Mouse (Mus musculus): Measurements from ENCODE around the gene Serpina9.
"Not testable (repeated sequence)": the region's sequence is repeated elsewhere in the genome, so short reads cannot be mapped to it uniquely, and the experiment has no call there.

The Serpina9 gene

GRCm38 (mm10) chr12:103989514-103989767 lies 24.1 kb downstream of the Serpina9 start:
- DNase-seq (ENCODE audit: low read depth): no peak

- DNase-seq (ENCODE audit: low read depth): no peak
These were observed 24.6 kb downstream of the Serpina9 start for GRCm38 (mm10) chr12:103988754-103989513.

- DNase-seq (ENCODE audit: low read depth): no peak
These were observed 27.7 kb downstream of the Serpina9 start for GRCm38 (mm10) chr12:103985868-103986267.

- DNase-seq (ENCODE audit: low read depth): peak; percentile 19
These were observed 28.6 kb downstream of the Serpina9 start for GRCm38 (mm10) chr12:103984935-103985334.

- DNase-seq (ENCODE audit: low read depth): no peak
These were observed 31.8 kb downstream of the Serpina9 start for GRCm38 (mm10) chr12:103981646-103982360.

- no peak for DNase-seq (ENCODE audit: low read depth)
These were observed 35.3 kb downstream of the Serpina9 start for GRCm38 (mm10) chr12:103978294-103978693.

GRCm38 (mm10) chr12:103977846-103978245 lies 35.7 kb downstream of the Serpina9 start:
- no peak for DNase-seq (ENCODE audit: low read depth)

GRCm38 (mm10) chr12:103977060-103977459 lies 36.5 kb downstream of the Serpina9 start:
- no peak for DNase-seq (ENCODE audit: low read depth)

- no peak for DNase-seq (ENCODE audit: low read depth)
These were observed 42.5 kb downstream of the Serpina9 start for GRCm38 (mm10) chr12:103971080-103971479.

GRCm38 (mm10) chr12:103969577-103970116 lies 43.9 kb downstream of the Serpina9 start:
- no peak for DNase-seq (ENCODE audit: low read depth)

GRCm38 (mm10) chr12:103966761-103967160 lies 46.8 kb downstream of the Serpina9 start:
- DNase-seq (ENCODE audit: low read depth): no peak

- no peak for DNase-seq (ENCODE audit: low read depth)
These were observed 50.3 kb downstream of the Serpina9 start for GRCm38 (mm10) chr12:103963288-103963687.

GRCm38 (mm10) chr12:103962860-103963259 lies 50.7 kb downstream of the Serpina9 start:
- no peak for DNase-seq (ENCODE audit: low read depth)

GRCm38 (mm10) chr12:103962337-103962736 lies 51.2 kb downstream of the Serpina9 start:
- DNase-seq (ENCODE audit: low read depth): no peak

GRCm38 (mm10) chr12:103961716-103962115 lies 51.8 kb downstream of the Serpina9 start:
- no peak for DNase-seq (ENCODE audit: low read depth)

- no peak for DNase-seq (ENCODE audit: low read depth)
These were observed 54.8 kb downstream of the Serpina9 start, which contains the start of gene Serpina1e for GRCm38 (mm10) chr12:103958798-103959197. TSS of gene Serpina1e (minus strand) at chr12:103958975.

- DNase-seq (ENCODE audit: low read depth): not testable (repeated sequence)
These were observed 57.0 kb downstream of the Serpina9 start for GRCm38 (mm10) chr12:103956555-103956954.

- DNase-seq (ENCODE audit: low read depth): not testable (repeated sequence)
These were observed 60.6 kb downstream of the Serpina9 start for GRCm38 (mm10) chr12:103952972-103953371.

- no peak for DNase-seq (ENCODE audit: low read depth)
These were observed 67.3 kb downstream of the Serpina9 start for GRCm38 (mm10) chr12:103946243-103946642.

Measured in fibroblast of lung, adult 2 months (primary cell).